Mouse (Mus musculus) neural tube, embryonic 15.5 days (tissue): ENCODE measurements around the gene B3gnt9. TPM values are rescaled to one million over a fixed set of nuclear protein-coding genes. Genes with fewer than 3 reads are reported as not detected.

ENCODE experiments used
- polyA plus RNA-seq: library from polyadenylated mRNA; unstranded; fragments of >200 nt; fragmentation: Nextera tagmentation; extraction: Ambion mirVana; gene quantifications from 2 replicates; pipeline ENCODE4 v1.2.1, GENCODE M21; 2015

The B3gnt9 gene
- polyA plus RNA-seq, 1 experiment from 2014 or later = 12.4 TPM

Other genes with a start within 250 kb of the B3gnt9 start
- not detected in 2 replicates for gene Ces3a, start 206.6 kb downstream of the B3gnt9 start, polyA plus RNA-seq
- gene Ces3b, start 171.4 kb downstream of the B3gnt9 start, polyA plus RNA-seq = not detected in 2 replicates
- 0.18 TPM in 1 of 2 replicates, not detected in the other for gene Ces4a, start 123.4 kb downstream of the B3gnt9 start, polyA plus RNA-seq
- gene Cbfb, start 84.5 kb downstream of the B3gnt9 start, polyA plus RNA-seq = 34.0 and 38.6 TPM in 2 replicates
- 27.7 and 30.3 TPM in 2 replicates for gene D230025D16Rik, start 30.0 kb downstream of the B3gnt9 start, polyA plus RNA-seq
- 20.7 and 24.3 TPM in 2 replicates for gene Tradd, start 9.5 kb upstream of the B3gnt9 start, polyA plus RNA-seq
- 1.9 and 3.0 TPM in 2 replicates for gene Fbxl8, start 9.5 kb upstream of the B3gnt9 start, polyA plus RNA-seq
- gene Hsf4, start 14.6 kb upstream of the B3gnt9 start, polyA plus RNA-seq = 0.45 and 0.92 TPM in 2 replicates
- gene Nol3, start 21.0 kb upstream of the B3gnt9 start, polyA plus RNA-seq = 5.7 and 6.2 TPM in 2 replicates
- gene 4931428F04Rik, start 34.7 kb upstream of the B3gnt9 start, polyA plus RNA-seq = 104 and 122 TPM in 2 replicates
- 10.6 and 11.3 TPM in 2 replicates for gene Exoc3l, start 40.9 kb upstream of the B3gnt9 start, polyA plus RNA-seq
- 41.6 and 61.6 TPM in 2 replicates for gene E2f4, start 42.5 kb upstream of the B3gnt9 start, polyA plus RNA-seq
- 1.1 and 4.7 TPM in 2 replicates for gene Elmo3, start 50.4 kb upstream of the B3gnt9 start, polyA plus RNA-seq
- 0.55 and 1.2 TPM in 2 replicates for gene Lrrc29, start 71.1 kb upstream of the B3gnt9 start, polyA plus RNA-seq
- 141 and 159 TPM in 2 replicates for gene Tmem208, start 71.2 kb upstream of the B3gnt9 start, polyA plus RNA-seq
- gene Fhod1, start 92.8 kb upstream of the B3gnt9 start, polyA plus RNA-seq = 0.79 and 0.89 TPM in 2 replicates
- gene Slc9a5, start 93.7 kb upstream of the B3gnt9 start, polyA plus RNA-seq = 9.4 and 10.9 TPM in 2 replicates
- 1.7 and 2.4 TPM in 2 replicates for gene Plekhg4, start 118.1 kb upstream of the B3gnt9 start, polyA plus RNA-seq
- gene Kctd19, start 158.3 kb upstream of the B3gnt9 start, polyA plus RNA-seq = not detected in 2 replicates
- 0.23 and 0.27 TPM in 2 replicates for gene Lrrc36, start 158.4 kb upstream of the B3gnt9 start, polyA plus RNA-seq
- 253 and 288 TPM in 2 replicates for gene Tppp3, start 216.4 kb upstream of the B3gnt9 start, polyA plus RNA-seq
- 36.6 and 36.8 TPM in 2 replicates for gene Zdhhc1, start 241.7 kb upstream of the B3gnt9 start, polyA plus RNA-seq